Mouse (Mus musculus) stomach, postnatal 0 days (tissue): ENCODE data around the gene Krt35. TPM values are rescaled to one million over a fixed set of nuclear protein-coding genes. Genes with fewer than 3 reads are reported as not detected.

ENCODE experiments used
- ATAC-seq: fragments of 200-750 bp; cut with Nextera tagmentation; 2 replicates; pipeline ENCODE4 v1.8.0; 2017; ENCODE audit not compliant: low FRiP score, low TSS enrichment
- DNase-seq: peaks from one replicate; pipeline ENCODE4 v3.0.0-alpha.2; 2016; ENCODE audit warnings: low spot score
- H3K27ac ChIP-seq: fragments of 300-500 bp; sonication (generic); replicated peaks from 2 replicates; pipeline ENCODE4 v1.5.1; 2014; ENCODE audit warnings: mild to moderate bottlenecking, control low read depth
- H3K27me3 ChIP-seq: fragments of 300-500 bp; sonication (generic); 2 replicates; pipeline ENCODE4 v1.6.1; 2014; ENCODE audit warnings: low read length; ENCODE audit not compliant: control insufficient read depth, insufficient read depth
- H3K36me3 ChIP-seq: fragments of 300-500 bp; sonication (generic); 2 replicates; pipeline ENCODE4 v1.6.1; 2014; ENCODE audit warnings: low read length, mixed read lengths; ENCODE audit not compliant: control insufficient read depth, insufficient read depth
- H3K4me1 ChIP-seq: fragments of 300-500 bp; sonication (generic); replicated peaks from 2 replicates; pipeline ENCODE4 v1.6.1; 2014; ENCODE audit warnings: antibody characterized with exemption; ENCODE audit not compliant: control insufficient read depth, insufficient read depth
- H3K4me2 ChIP-seq: fragments of 300-500 bp; sonication (generic); replicated peaks from 2 replicates; pipeline ENCODE4 v1.6.1; 2014; ENCODE audit warnings: low read depth, mild to moderate bottlenecking, control low read depth, moderate library complexity
- H3K4me3 ChIP-seq: fragments of 300-500 bp; sonication (generic); 2 replicates; pipeline ENCODE4 v1.5.1; 2014; ENCODE audit warnings: low read depth, low read length, control low read depth
- H3K9ac ChIP-seq: fragments of 300-500 bp; sonication (generic); 2 replicates; pipeline ENCODE4 v1.6.1; 2014; ENCODE audit warnings: mild to moderate bottlenecking, low read length, control low read depth, mixed read lengths
- H3K9me3 ChIP-seq: fragments of 300-500 bp; sonication (generic); 2 replicates; pipeline ENCODE4 v1.6.1; 2016; ENCODE audit warnings: low read length; ENCODE audit not compliant: control insufficient read depth
- CTCF ChIP-seq: IDR thresholded peaks from 2 replicates; pipeline ENCODE4 v1.5.1; 2016; ENCODE audit warnings: antibody characterized with exemption, low read depth, mild to moderate bottlenecking, moderate library complexity
- EP300 ChIP-seq: optimal IDR thresholded peaks from 2 replicates; pipeline ENCODE3; 2016; ENCODE audit warnings: antibody characterized with exemption
- WGBS: fragments of 180-500 bp; shearing (Covaris S2); extraction: QIAGEN DNeasy Blood & Tissue Kit; methylation state at CpG from one replicate; pipeline ENCODE4 v1.1.7; 2014; 5-methylcytosine and 5-hydroxymethylcytosine counted together
- polyA plus RNA-seq: library from polyadenylated mRNA; unstranded; fragments of >200 nt; fragmentation: Nextera tagmentation; extraction: Ambion mirVana; gene quantifications from 2 replicates; pipeline ENCODE4 v1.2.1, GENCODE M21; 2015

The Krt35 gene
- 0.21 and 0.33 TPM in 2 replicates for polyA plus RNA-seq

GRCm38 (mm10) chr11:100096141-100096540 lies at the start of gene Krt35:
Gene Krt35, minus strand, starts transcription at chr11:100096241.
- WGBS = 85% methylated on average over 9 of the region's 9 CpGs

GRCm38 (mm10) chr11:100145104-100145503 lies 49.1 kb upstream of the Krt35 start:
- peak overlapping the region; percentile 63 for H3K9ac ChIP-seq
- H3K36me3 ChIP-seq = no peaks in the 10 kb centered on the region
- DNase-seq (peak; percentile 87), ATAC-seq (peak; percentile 33)
- TF ChIP-seq EP300 (no peak), CTCF (no peak)
- no peaks in the 10 kb centered on the region for H3K4me1 ChIP-seq
- WGBS = under 1% methylated on average over 20 of the region's 20 CpGs
- peak overlapping the region; percentile 42 for H3K4me2 ChIP-seq
- H3K9me3 ChIP-seq = no peaks in the 10 kb centered on the region
- H3K27me3 ChIP-seq = no peaks in the 10 kb centered on the region
- H3K27ac ChIP-seq = peak overlapping the region; percentile 87
- H3K4me3 ChIP-seq = peak overlapping the region; percentile 40

More at GRCm38 (mm10) chr11:100096141-100096540, at the start of gene Krt35:
- TF ChIP-seq CTCF = no peak
- TF ChIP-seq EP300 = no peak
- Histone ChIP-seq H3K36me3 (no peaks in the 10 kb centered on the region), H3K4me3 (no peak within 1 kb of the TSS), H3K9me3 (no peaks in the 10 kb centered on the region), H3K9ac (no peak within 1 kb of the TSS), H3K27me3 (no peaks in the 10 kb centered on the region), H3K27ac (no peak within 1 kb of the TSS), H3K4me1 (0 out of 2 replicates have a peak, but pooled peaks cover 2% of the 10 kb centered on the region), H3K4me2 (no peak within 1 kb of the TSS)
- DNase-seq (no peak), ATAC-seq (no peak)

GRCm38 (mm10) chr11:100140966-100141365 lies 44.9 kb upstream of the Krt35 start:
- Histone ChIP-seq H3K4me3 (no peak overlapping the region), H3K4me2 (no peak overlapping the region; the same call in 1 of the 2 replicates), H3K27me3 (no peaks in the 10 kb centered on the region), H3K27ac (peak overlapping the region; percentile 49; the same call in 1 of the 2 replicates), H3K9ac (no peak overlapping the region), H3K36me3 (no peaks in the 10 kb centered on the region), H3K4me1 (0 out of 2 replicates have a peak, but pooled peaks cover 3% of the 10 kb centered on the region), H3K9me3 (no peaks in the 10 kb centered on the region)
- ATAC-seq (no peak), DNase-seq (peak; percentile 44)
- TF ChIP-seq CTCF (0 out of 2 replicates have a peak, but pooled peaks have one; percentile 2), EP300 (no peak)
- 62% methylated on average over 21 of the region's 21 CpGs for WGBS

DNA sequence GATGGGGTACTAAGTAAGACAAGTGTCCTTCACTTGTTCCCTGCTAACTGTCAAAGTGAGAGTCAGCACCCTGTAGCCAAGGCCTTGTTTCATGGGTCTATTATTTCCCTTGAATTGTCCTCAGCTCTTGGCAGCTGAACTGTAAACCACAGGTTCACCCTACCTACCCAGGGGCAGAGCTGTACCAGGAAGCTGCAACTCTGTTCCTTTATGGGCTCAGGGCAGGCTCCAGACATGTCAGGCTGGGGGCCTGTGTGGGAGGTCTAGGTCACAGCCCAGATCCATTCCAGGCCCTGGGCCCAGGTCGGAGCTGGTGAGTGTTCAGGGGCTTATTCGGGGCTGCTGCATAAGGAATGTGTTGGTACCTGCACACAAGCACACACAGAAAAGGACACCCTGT lies 43.4 kb upstream of the Krt35 start:
- Histone ChIP-seq H3K4me1 (0 out of 2 replicates have a peak, but pooled peaks cover 3% of the 10 kb centered on the region), H3K4me2 (no peak overlapping the region), H3K27ac (peak overlapping the region; percentile 70), H3K27me3 (no peaks in the 10 kb centered on the region), H3K4me3 (no peak overlapping the region), H3K9ac (no peak overlapping the region), H3K9me3 (no peaks in the 10 kb centered on the region), H3K36me3 (no peaks in the 10 kb centered on the region)
- peak; percentile 59 for DNase-seq
- WGBS = 40% methylated on average over 2 of the region's 2 CpGs
- TF ChIP-seq EP300 (no peak), CTCF (no peak)
- ATAC-seq = peak; percentile 73

DNA sequence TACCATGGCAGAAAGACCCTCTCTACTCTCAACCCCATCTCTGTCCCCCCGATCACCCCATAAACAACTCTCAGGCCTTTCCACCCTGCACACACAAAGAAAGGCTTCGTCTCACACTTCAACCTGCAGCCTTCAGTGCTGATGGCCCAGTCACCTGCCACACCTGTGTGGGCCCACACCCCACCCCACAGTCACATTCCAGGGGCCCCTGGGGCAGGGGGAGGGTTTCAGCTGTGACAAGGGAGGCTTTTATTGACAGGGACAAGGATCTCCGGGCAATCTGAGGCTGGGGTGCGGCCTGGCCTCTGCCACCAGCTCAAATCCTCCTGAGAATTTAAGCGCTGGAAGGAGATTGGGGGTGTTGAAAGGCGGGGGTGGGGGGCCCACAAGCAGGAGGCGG lies 42.8 kb upstream of the Krt35 start:
- TF ChIP-seq EP300 (no peak), CTCF (no peak)
- H3K4me1 ChIP-seq = 0 out of 2 replicates have a peak, but pooled peaks cover 3% of the 10 kb centered on the region
- H3K9ac ChIP-seq = no peak overlapping the region
- 46% methylated on average over 7 of the region's 7 CpGs for WGBS
- peak; percentile 83 for DNase-seq
- H3K4me3 ChIP-seq = no peak overlapping the region
- H3K36me3 ChIP-seq = no peaks in the 10 kb centered on the region
- peak; percentile 60 for ATAC-seq
- no peaks in the 10 kb centered on the region for H3K27me3 ChIP-seq
- no peaks in the 10 kb centered on the region for H3K9me3 ChIP-seq
- no peak overlapping the region for H3K4me2 ChIP-seq
- peak overlapping the region; percentile 70 for H3K27ac ChIP-seq

- Histone ChIP-seq H3K27ac (no peak overlapping the region), H3K4me1 (0 out of 2 replicates have a peak, but pooled peaks cover 3% of the 10 kb centered on the region), H3K4me2 (no peak overlapping the region), H3K27me3 (no peaks in the 10 kb centered on the region), H3K9me3 (no peaks in the 10 kb centered on the region), H3K4me3 (no peak overlapping the region), H3K36me3 (no peaks in the 10 kb centered on the region), H3K9ac (no peak overlapping the region)
- no peak for ATAC-seq
- peak; percentile 63 for DNase-seq
- WGBS = 34% methylated on average over 5 of the region's 5 CpGs
- no peak for TF ChIP-seq EP300
- no peak for TF ChIP-seq CTCF
Observed at GRCm38 (mm10) chr11:100137693-100138092, 41.7 kb upstream of the Krt35 start.
